Mouse (Mus musculus) v-Abl transformed pro-B cells (cell line): ENCODE results near the gene Cenpb.
"Not testable (repeated sequence)": the region's sequence is repeated elsewhere in the genome, so short reads cannot be mapped to it uniquely, and the experiment has no call there.

Experiments used
- in situ Hi-C, 2 experiments: fragments of 400-800 bp; cut with MboI; formaldehyde crosslinking; loops; one replicate each; pipeline ENCODE4 v1.15.1; 2025; ENCODE audit not compliant: unreplicated experiment in 2 of 2

Gene Cenpb

DNA sequence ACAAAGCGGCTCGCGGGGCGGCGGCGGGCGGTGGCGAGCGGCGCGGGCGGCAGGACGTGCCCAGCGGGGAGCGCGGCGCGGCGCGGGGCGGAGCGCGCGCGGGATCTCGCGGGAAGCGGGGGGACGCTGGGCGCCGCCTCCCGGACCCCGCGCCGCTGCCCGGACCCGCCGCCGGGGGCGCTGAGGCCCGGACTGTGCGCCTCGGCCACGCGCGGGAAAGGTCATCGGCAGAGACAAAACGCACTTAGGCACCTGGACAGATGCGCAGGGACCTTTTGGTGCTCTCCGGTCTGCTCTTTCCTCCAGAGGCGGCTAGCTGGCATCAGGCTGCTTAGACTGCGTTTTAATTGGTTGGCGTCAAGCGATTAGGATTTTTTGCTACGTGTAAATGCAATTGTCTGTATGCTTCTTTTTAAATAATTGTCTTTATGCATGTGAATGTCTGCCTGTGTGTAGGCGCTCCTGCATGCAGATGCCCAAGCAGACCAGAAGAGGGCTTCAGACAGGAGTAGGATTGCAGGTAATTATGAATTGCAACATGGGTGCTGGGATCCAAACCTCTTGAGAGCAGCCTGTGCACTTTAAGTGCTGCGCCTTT lies at the start of gene Cenpb:
TSS of gene Cenpb (minus strand) at position 78 of the 598 bp plus-strand sequence.
- in situ Hi-C loops, result loop anchor here (5.0 kb wide), 2 partner anchors 32 to 72 kb away; no protein-coding TSS in a partner anchor

DNA sequence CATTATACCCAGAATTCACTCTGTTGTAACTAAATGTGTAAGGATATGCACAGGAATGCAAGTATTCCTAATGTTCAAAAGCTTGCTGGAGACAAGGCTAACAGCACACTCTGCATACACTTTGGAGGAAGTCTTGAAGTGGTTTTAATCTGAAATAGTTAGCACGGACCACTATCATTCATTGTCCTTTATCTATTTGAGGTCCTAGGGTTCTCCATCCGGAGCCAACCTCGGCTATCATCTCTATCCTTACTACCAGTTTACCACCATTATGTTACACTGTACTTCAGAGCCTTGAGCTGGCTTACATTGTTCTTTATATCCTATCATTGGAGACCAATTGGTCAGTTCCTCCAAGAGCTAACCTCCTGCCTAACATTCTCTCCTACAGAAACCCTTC lies 47.4 kb upstream of the Cenpb start:
- in situ Hi-C loops, result no loop called here

DNA sequence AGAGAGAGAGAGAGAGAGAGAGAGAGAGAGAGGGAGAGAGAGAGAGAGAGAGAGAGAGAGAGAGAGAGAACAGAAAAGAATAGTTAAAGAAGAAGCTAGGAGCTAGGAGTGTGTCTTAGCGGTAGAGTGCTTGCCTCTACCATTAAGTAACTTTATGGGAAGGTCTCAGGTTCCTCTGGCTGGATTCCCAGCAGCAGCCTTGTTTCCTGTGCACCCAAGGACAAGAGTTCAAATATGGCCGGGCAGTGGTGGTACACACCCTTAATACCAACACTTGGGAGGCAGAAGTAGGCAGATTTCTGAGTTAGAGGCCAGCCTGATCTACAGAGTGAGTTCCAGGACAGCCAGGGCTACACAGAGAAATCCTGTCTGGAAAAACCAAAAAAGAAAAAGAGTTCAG lies 46.8 kb upstream of the Cenpb start:
- in situ Hi-C loops, result not testable (repeated sequence)

GRCm38 (mm10) chr2:131225178-131225577 lies 45.3 kb upstream of the Cenpb start:
- in situ Hi-C loops, result no loop called here

DNA sequence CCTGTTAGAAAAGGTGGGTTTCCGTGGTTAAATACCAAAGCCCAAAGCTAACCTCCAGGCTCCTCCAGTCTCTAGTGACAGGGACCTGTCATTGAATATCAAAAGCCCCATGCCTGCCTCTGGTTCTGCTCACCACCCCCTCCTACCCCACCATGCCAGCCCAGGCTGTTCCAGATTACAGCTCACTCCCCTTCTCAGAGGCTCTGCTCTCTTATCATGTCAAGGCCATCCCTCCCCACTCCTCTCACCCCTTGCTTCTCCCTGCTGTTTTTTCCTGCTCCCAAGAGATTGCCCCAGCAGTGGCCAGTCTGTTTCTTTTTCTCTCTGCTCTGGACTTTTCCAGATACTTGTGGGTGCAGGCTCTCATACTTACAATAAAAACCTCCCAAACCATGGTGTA lies 43.7 kb upstream of the Cenpb start:
- in situ Hi-C loops, result no loop called here

GRCm38 (mm10) chr2:131222562-131222961 lies 42.7 kb upstream of the Cenpb start:
- in situ Hi-C loops, result no loop called here

DNA sequence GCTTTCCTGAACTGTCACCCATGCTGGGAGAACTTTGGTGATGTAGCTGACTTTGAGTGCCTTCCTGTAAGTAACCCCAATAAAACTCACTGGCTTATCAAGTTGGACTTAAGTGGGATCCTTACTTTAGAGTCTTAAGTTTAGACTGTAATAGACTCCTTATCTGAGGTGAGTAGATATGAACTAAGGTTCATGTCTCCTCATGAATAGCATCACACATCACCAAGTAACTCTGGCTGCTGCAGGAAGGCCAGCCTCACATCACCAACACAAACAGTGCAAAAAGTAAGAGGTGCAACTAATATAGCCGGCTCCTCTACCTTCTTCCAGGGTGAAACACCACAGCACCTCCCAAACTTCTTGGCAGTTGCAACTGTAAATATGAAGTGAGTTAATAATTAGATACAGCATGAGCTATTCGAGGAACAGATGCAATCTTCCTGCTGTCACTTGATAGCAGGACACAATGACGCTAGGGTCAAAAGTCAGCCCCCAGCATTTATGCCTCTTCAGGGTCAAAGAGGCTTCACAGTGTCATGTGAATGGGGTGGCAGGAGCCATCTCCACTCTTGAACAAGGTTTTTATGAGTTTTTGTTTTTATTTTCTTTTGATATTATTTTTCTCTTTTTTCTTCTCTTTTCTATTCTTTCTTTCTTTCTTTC lies 42.1 kb upstream of the Cenpb start:
- in situ Hi-C loops, result no loop called here

DNA sequence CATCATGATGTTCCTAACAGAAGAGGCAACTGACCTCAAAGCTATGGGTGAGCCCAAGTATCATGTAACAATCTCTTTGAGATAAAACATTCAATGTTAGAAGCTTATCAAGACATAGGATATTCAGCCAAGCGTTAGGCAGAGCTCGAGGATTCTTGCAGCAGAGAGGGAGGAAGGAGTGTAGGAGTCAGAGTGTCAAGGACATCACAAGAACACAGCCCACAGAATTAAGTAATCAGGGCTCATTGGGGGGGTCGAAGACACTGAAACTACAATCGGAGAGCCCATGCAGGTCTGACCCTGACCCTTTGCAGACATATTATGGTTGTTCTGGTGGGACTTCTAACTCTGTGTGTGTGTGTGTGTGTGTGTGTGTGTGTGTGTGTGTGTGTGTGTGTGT lies 40.2 kb upstream of the Cenpb start:
- in situ Hi-C loops, result no loop called here

DNA sequence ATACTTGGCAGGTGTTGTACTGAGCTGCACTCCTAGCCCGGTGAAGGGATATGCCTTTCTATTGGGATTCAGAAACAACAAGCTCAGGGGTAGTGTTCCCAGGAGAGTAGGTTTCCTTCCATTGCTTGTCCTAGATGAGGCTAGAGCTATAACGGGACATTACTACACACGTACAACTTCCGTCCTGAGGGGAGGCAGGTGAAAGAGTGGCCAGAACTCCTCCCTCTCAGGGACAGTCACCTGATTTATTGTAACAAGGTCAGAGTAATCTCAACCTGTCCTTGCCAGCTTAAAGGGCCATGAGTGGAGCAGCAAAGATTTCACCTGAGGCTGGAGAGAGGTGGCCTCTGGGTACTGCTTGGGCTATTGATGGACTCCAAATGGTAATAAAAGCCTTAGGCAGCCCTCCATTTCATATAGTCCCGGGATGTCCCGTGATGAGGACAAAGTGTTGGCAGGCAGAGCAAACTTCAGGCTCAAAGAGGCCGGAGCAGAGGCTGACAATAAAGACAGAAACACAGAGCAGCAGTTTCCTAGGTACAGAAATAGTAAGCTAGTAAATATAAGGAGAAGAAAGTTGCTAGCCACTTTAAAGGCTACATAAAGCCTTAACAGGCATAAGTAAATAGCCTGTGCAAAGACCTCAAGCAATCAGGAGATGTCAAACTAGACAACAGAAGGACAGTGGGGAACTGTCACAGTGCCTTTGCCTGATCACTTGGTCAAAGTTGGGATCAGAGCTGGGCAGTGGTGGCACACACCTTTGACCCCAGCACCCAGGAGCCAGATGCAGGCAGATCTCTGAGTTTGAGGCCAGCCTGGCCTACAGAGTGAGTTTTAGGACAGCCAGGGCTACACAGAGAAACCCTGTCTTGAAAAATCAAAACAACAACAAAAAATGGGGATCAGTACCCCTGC lies 36.3 kb upstream of the Cenpb start:
- in situ Hi-C loops, result no loop called here

GRCm38 (mm10) chr2:131213773-131214172 lies 33.9 kb upstream of the Cenpb start:
- in situ Hi-C loops, result loop anchor here (5.0 kb wide), 1 partner anchor 36 kb away; no protein-coding TSS in a partner anchor

GRCm38 (mm10) chr2:131211026-131211615 lies 31.3 kb upstream of the Cenpb start:
- in situ Hi-C loops, result loop anchor here (5.0 kb wide), 1 partner anchor 34 kb away; no protein-coding TSS in a partner anchor

GRCm38 (mm10) chr2:131209969-131210792 lies 30.3 kb upstream of the Cenpb start:
- in situ Hi-C loops, result loop anchor here (5.0 kb wide), 2 partner anchors 33 to 42 kb away; no protein-coding TSS in a partner anchor

GRCm38 (mm10) chr2:131209125-131209795 lies 29.4 kb upstream of the Cenpb start:
- in situ Hi-C loops, result loop anchor here in 1 of 2 experiments (5.0 kb wide), 1 partner anchor 43 kb away; no protein-coding TSS in a partner anchor

DNA sequence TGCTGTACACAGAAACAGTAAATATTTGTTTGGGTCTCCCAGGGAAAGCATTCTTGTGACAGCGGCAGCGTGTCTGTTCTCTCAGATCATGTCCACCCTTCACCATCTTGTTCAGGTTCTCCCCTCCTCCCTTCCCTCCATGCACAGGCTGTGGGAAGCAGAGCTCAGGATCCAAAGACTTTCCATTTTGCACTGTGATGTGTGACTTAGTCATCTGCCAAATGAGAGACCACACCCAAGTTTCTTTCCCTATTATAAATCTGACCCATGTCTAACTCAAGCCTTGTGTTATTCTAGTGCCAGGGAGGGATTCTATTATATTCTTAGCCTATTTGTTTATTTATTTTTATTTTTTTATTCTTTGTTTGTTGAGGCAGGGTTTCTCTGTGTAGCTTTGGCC lies 28.5 kb upstream of the Cenpb start:
- in situ Hi-C loops, result loop anchor here in 1 of 2 experiments (5.0 kb wide), 1 partner anchor 44 kb away; no protein-coding TSS in a partner anchor

- in situ Hi-C loops, result loop anchor here in 1 of 2 experiments (5.0 kb wide), 1 partner anchor 46 kb away; no protein-coding TSS in a partner anchor
Observed at GRCm38 (mm10) chr2:131206778-131207177, 26.9 kb upstream of the Cenpb start, which contains the start of gene Ap5s1. Gene Ap5s1 (plus strand): TSS chr2:131207078.

DNA sequence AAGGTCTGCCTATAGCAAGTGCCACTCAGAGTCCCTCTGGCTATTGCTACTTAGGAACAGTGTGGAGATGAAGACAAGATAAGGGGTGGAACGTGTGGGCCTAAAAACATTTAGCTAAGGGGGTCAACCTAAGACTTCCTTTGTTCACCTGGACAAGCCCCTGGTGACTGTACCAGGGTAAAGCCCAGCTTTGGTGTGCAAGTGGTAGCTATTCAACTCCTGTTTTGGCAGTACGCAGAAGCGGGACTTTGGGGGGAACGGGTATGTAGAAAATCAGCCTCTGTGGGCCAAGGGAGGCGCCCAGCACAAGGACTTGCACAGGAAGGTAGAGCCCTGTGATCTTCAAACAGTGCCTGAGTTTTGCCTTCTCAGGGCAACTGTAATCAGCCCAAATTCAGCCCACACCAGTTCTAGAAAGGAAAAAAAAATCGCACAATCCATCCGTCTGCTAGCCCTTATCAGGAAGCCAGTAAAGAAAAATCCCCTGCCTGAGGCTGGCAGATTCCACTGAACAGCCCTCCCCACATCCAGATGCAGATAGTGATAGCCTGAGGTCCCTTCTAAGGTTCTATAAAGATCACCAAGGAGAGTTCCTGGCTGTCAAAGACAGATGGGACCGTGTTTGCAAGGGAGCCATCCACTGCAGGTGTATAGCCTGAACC lies 25.8 kb upstream of the Cenpb start:
- in situ Hi-C loops, result loop anchor here in 1 of 2 experiments (5.0 kb wide), 1 partner anchor 47 kb away; no protein-coding TSS in a partner anchor

DNA sequence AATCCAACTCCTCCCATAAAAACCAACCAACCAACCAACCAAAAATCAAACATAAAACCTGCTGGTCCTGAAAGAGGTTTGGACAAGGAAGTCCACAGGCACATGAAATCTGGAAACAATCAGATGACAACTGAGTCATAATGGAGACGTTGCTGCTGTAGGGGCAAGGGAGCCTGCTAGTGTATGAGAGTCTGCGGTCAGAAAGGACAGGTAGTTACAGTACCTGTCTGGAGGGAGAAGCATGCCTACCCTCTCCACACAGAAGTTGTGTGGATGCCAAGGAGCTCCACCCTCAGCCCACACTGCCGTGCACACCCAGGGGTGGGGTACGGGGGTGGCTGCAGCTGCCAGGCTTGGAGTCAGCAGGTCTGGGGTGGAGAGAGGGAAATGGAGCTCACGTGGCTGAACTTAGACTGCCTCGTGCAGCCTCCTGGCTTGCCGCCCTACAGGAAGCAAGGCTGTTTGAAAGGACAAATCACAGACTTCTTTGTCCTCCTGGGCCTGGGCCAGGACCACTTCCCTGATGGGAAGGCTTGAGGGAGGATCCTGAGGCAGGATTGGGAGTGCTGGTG lies 24.6 kb upstream of the Cenpb start:
- in situ Hi-C loops, result no loop called here

GRCm38 (mm10) chr2:131203816-131204409 lies 24.0 kb upstream of the Cenpb start:
- in situ Hi-C loops, result no loop called here
